Mouse (Mus musculus) lung, postnatal 0 days (tissue): ENCODE measurements around the gene Tmem95. TPM values are rescaled to one million over a fixed set of nuclear protein-coding genes. Genes with fewer than 3 reads are reported as not detected.
"Not testable (repeated sequence)": the region's sequence is repeated elsewhere in the genome, so short reads cannot be mapped to it uniquely, and the experiment has no call there.

Experiments used
- ATAC-seq: fragments of 200-750 bp; cut with Nextera tagmentation; 2 replicates; pipeline ENCODE4 v1.8.0; 2017; ENCODE audit warnings: moderate library complexity
- DNase-seq: peaks from one replicate; pipeline ENCODE4 v3.0.0-alpha.2; 2016; ENCODE audit warnings: low spot score
- H3K27ac ChIP-seq: fragments of 300-500 bp; sonication (generic); 2 replicates; pipeline ENCODE4 v1.5.1; 2014; ENCODE audit warnings: antibody characterized with exemption, mild to moderate bottlenecking, low read length, mixed read lengths
- H3K27me3 ChIP-seq: fragments of 300-500 bp; sonication (generic); replicated peaks from 2 replicates; pipeline ENCODE4 v1.6.1; 2014; ENCODE audit warnings: low read length, mixed read lengths; ENCODE audit not compliant: insufficient read depth
- H3K36me3 ChIP-seq: fragments of 300-500 bp; sonication (generic); 2 replicates; pipeline ENCODE4 v1.6.1; 2014; ENCODE audit warnings: low read length, mixed read lengths; ENCODE audit not compliant: insufficient read depth
- H3K4me1 ChIP-seq: fragments of 300-500 bp; sonication (generic); 2 replicates; pipeline ENCODE4 v1.6.1; 2014; ENCODE audit warnings: antibody characterized with exemption, low read depth, low read length, mixed read lengths; ENCODE audit not compliant: insufficient read depth
- H3K4me2 ChIP-seq: fragments of 300-500 bp; sonication (generic); replicated peaks from 2 replicates; pipeline ENCODE4 v1.6.1; 2014; ENCODE audit warnings: low read depth, mild to moderate bottlenecking, low read length, moderate library complexity, mixed read lengths
- H3K4me3 ChIP-seq: fragments of 300-500 bp; sonication (generic); 2 replicates; pipeline ENCODE4 v1.5.1; 2014; ENCODE audit warnings: low read depth, low read length
- H3K9ac ChIP-seq: fragments of 300-500 bp; sonication (generic); replicated peaks from 2 replicates; pipeline ENCODE4 v1.6.1; 2014; ENCODE audit warnings: low read depth, mild to moderate bottlenecking
- H3K9me3 ChIP-seq: fragments of 300-500 bp; sonication (generic); 2 replicates; pipeline ENCODE4 v1.6.1; 2016; ENCODE audit warnings: low read length, mixed read lengths
- CTCF ChIP-seq: IDR thresholded peaks from 2 replicates; pipeline ENCODE4 v1.5.1; 2016; ENCODE audit warnings: antibody characterized with exemption, mild to moderate bottlenecking
- EP300 ChIP-seq: IDR thresholded peaks from 2 replicates; pipeline ENCODE4 v1.6.1; 2016; ENCODE audit warnings: antibody characterized with exemption, mild to moderate bottlenecking, control low read depth
- WGBS: fragments of 180-500 bp; shearing (Covaris S2); extraction: QIAGEN DNeasy Blood & Tissue Kit; methylation state at CpG from one replicate; pipeline ENCODE4 v1.1.7; 2014; 5-methylcytosine and 5-hydroxymethylcytosine counted together
- polyA plus RNA-seq: library from polyadenylated mRNA; unstranded; fragments of >200 nt; fragmentation: Nextera tagmentation; extraction: Ambion mirVana; gene quantifications from 2 replicates; pipeline ENCODE4 v1.2.1, GENCODE M21; 2015

The Tmem95 gene
- polyA plus RNA-seq, 1 experiment from 2014 or later, result not detected

GRCm38 (mm10) chr11:69867335-69867734 is 10.5 kb downstream of the Tmem95 start:
- no peaks in the 10 kb centered on the region for H3K9me3 ChIP-seq
- H3K27me3 ChIP-seq, result no peaks in the 10 kb centered on the region
- H3K9ac ChIP-seq, result no peak overlapping the region
- no peaks in the 10 kb centered on the region for H3K36me3 ChIP-seq
- TF ChIP-seq CTCF (no peak), EP300 (no peak)
- H3K4me1 ChIP-seq, result no peaks in the 10 kb centered on the region
- ATAC-seq (no peak), DNase-seq (no peak)
- H3K27ac ChIP-seq, result no peak overlapping the region
- H3K4me2 ChIP-seq, result no peak overlapping the region
- WGBS, result 53% methylated on average over 9 of the region's 9 CpGs
- H3K4me3 ChIP-seq, result no peak overlapping the region

- Histone ChIP-seq H3K4me1 (no peaks in the 10 kb centered on the region), H3K9me3 (no peaks in the 10 kb centered on the region), H3K9ac (no peak overlapping the region), H3K27me3 (no peaks in the 10 kb centered on the region), H3K36me3 (no peaks in the 10 kb centered on the region), H3K27ac (no peak overlapping the region), H3K4me3 (no peak overlapping the region), H3K4me2 (no peak overlapping the region)
- TF ChIP-seq EP300 (no peak), CTCF (no peak)
- DNase-seq (no peak), ATAC-seq (no peak)
- 74% methylated on average over 9 of the region's 9 CpGs for WGBS
These were observed 12.3 kb downstream of the Tmem95 start for GRCm38 (mm10) chr11:69865561-69865960.

- 32% methylated on average over 8 of the region's 8 CpGs for WGBS
- no peak for TF ChIP-seq EP300
- ATAC-seq, result no peak
These were observed 13.5 kb downstream of the Tmem95 start for GRCm38 (mm10) chr11:69864138-69864860.

GRCm38 (mm10) chr11:69863729-69864128 is 14.1 kb downstream of the Tmem95 start:
- not testable (repeated sequence) for H3K36me3 ChIP-seq, H3K27ac ChIP-seq

More at GRCm38 (mm10) chr11:69864138-69864860, 13.5 kb downstream of the Tmem95 start:
- no peaks in the 10 kb centered on the region for H3K27me3 ChIP-seq
- no peak overlapping the region for H3K27ac ChIP-seq
- H3K36me3 ChIP-seq, result no peaks in the 10 kb centered on the region
- DNase-seq, result no peak
- no peaks in the 10 kb centered on the region for H3K9me3 ChIP-seq
- no peak overlapping the region for H3K4me3 ChIP-seq
- no peaks in the 10 kb centered on the region for H3K4me1 ChIP-seq
- H3K4me2 ChIP-seq, result no peak overlapping the region
- no peak overlapping the region for H3K9ac ChIP-seq

GRCm38 (mm10) chr11:69858113-69858998 is 19.5 kb downstream of the Tmem95 start, which contains the start of gene Tnk1:
Gene Tnk1, minus strand, starts transcription at chr11:69858730.
- TF ChIP-seq EP300 (no peak; the same call in 1 of the 2 replicates), CTCF (no peak)
- no peaks in the 10 kb centered on the region for H3K4me1 ChIP-seq
- peak within 1 kb of the TSS; percentile 84 for H3K27ac ChIP-seq
- peak within 1 kb of the TSS; percentile 25 for H3K4me3 ChIP-seq
- H3K36me3 ChIP-seq, result no peaks in the 10 kb centered on the region
- 16% methylated on average over 30 of the region's 30 CpGs for WGBS
- no peaks in the 10 kb centered on the region for H3K27me3 ChIP-seq
- H3K4me2 ChIP-seq, result peak within 1 kb of the TSS; percentile 48
- DNase-seq (peak; percentile 88), ATAC-seq (peak; percentile 84)
- peak within 1 kb of the TSS; percentile 39 for H3K9ac ChIP-seq
- no peaks in the 10 kb centered on the region for H3K9me3 ChIP-seq

More at GRCm38 (mm10) chr11:69863729-69864128, 14.1 kb downstream of the Tmem95 start:
- H3K9ac ChIP-seq, H3K9me3 ChIP-seq, DNase-seq, H3K4me2 ChIP-seq, H3K4me1 ChIP-seq, H3K4me3 ChIP-seq, ATAC-seq, H3K27me3 ChIP-seq: not testable (repeated sequence)
- WGBS, result 59% methylated on average over 3 of the region's 3 CpGs

- 37% methylated on average over 16 of the region's 16 CpGs for WGBS
- peak; percentile 28 for ATAC-seq
- Histone ChIP-seq H3K4me2 (no peak overlapping the region), H3K36me3 (peaks cover 14% of the 10 kb centered on the region), H3K9ac (no peak overlapping the region), H3K27ac (no peak overlapping the region), H3K4me1 (0 out of 2 replicates have a peak, but pooled peaks cover 3% of the 10 kb centered on the region), H3K27me3 (no peaks in the 10 kb centered on the region), H3K4me3 (no peak overlapping the region), H3K9me3 (no peaks in the 10 kb centered on the region)
- no peak for TF ChIP-seq EP300
- peak; percentile 66 for TF ChIP-seq CTCF
- DNase-seq, result no peak
These were observed 22.5 kb downstream of the Tmem95 start for GRCm38 (mm10) chr11:69855347-69855746.
